Mouse (Mus musculus) heart, adult 2 months (tissue): Measurements from ENCODE around the gene Gm3371.
"Not testable (repeated sequence)": the region's sequence is repeated elsewhere in the genome, so short reads cannot be mapped to it uniquely, and the experiment has no call there.

Source experiments
- CTCF ChIP-seq: fragments of 200-600 bp; IDR thresholded peaks from 2 replicates; pipeline ENCODE4 v1.8.1; 2022; ENCODE audit warnings: antibody characterized with exemption, mild to moderate bottlenecking, moderate library complexity
- EP300 ChIP-seq: fragments of 200-500 bp; IDR thresholded peaks from 2 replicates; pipeline ENCODE4 v1.6.1; 2011; ENCODE audit warnings: low read depth, low read length, control low read depth; ENCODE audit not compliant: insufficient read depth
- POLR2A ChIP-seq: fragments of 200-500 bp; IDR thresholded peaks from 2 replicates; pipeline ENCODE4 v1.6.1; 2011; ENCODE audit warnings: mild to moderate bottlenecking, low read depth, low read length, control low read depth; ENCODE audit not compliant: insufficient read depth

- TF ChIP-seq CTCF, POLR2A, EP300: not testable (repeated sequence)
Observed at GRCm38 (mm10) chr14:44365057-44365456, 45.4 kb downstream of the Gm3371 start, which contains the start of gene Gm8229.
